Mouse (Mus musculus) stomach, postnatal 0 days (tissue): Measurements from ENCODE around the gene Tenm2.

ENCODE experiments used
- CTCF ChIP-seq: IDR thresholded peaks from 2 replicates; pipeline ENCODE4 v1.5.1; 2016; ENCODE audit warnings: antibody characterized with exemption, low read depth, mild to moderate bottlenecking, moderate library complexity
- EP300 ChIP-seq: optimal IDR thresholded peaks from 2 replicates; pipeline ENCODE3; 2016; ENCODE audit warnings: antibody characterized with exemption

DNA sequence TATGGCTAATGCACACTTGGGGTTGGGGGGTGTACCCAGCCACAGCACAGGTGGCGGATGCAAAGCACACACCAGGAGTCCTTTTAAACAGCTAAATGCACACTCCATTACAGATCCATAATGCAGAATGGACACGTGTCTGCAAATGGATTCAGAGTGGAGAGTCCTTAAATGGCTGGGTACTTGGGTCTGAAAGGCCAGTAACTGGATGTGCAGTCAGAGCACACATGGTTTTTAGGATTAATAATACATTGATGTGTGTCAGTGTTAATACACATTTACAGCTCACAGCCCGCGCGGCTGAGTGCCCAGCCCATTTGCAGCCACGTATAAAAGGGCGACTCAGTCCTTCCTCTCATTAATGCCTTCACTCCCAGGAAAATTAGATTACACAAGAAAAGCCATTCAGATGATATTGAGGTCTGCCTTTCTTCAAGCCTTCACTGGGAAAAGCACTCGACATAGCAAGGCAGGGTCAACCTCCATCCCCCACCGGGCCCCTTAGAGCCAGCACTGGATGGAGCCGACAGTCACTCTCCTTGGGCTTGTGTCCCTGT lies 1073.9 kb downstream of the Tenm2 start:
- TF ChIP-seq EP300: no peak
- TF ChIP-seq CTCF: no peak
